ENCODE assay signal across 30 mouse cellular contexts in genomic region chr6:147127239-147127638, GRCm38 (mm10). TPM values are rescaled to one million over a fixed set of nuclear protein-coding genes. Genes with fewer than 3 reads are reported as not detected.
DNase-seq lines count a peak whose midpoint lies in the region; ATAC-seq and TF ChIP-seq lines count a peak whose summit lies in the region.
"Had no signal": no experiment of that assay in that cellular context is flagged by ENCODE, and none has a peak within 500 bp of the region (broad histone marks: within the 10 kb centered on the region; RNA-seq: fewer than 3 reads in every experiment).

No protein-coding gene starts in this region.

- no peak overlapping the region for H3K27ac ChIP-seq in forebrain, embryonic 15.5 days (replicated peaks)
- no peak overlapping the region for H3K27ac ChIP-seq in forebrain, embryonic 10.5 days
- no peak overlapping the region for H3K27ac ChIP-seq in heart, adult 2 months
- H3K27ac ChIP-seq in testis, adult 2 months (ENCODE audit: control insufficient read depth, insufficient read depth, low read depth, low read length), result no peak overlapping the region
- H3K27ac ChIP-seq in limb, embryonic 15.5 days, result peak overlapping the region; percentile 50; the same call in 1 of the 2 replicates
- no peak overlapping the region for H3K27ac ChIP-seq in layer of hippocampus, adult 2 months
- H3K27ac ChIP-seq: embryonic facial prominence, embryonic 10.5 days; embryonic facial prominence, embryonic 13.5 days; gastrocnemius, adult 2 months; heart, embryonic 10.5 days; heart, embryonic 13.5 days; hindbrain, embryonic 14.5 days; hindbrain, postnatal 0 days had no signal

- TF ChIP-seq EP300 in heart, adult 2 months (IDR thresholded peaks at IDR 0.05; ENCODE audit: insufficient read depth, low read depth, low read length), result no peak

- TF ChIP-seq CTCF in heart, adult 2 months (IDR thresholded peaks at IDR 0.05), result no peak
- no peak for TF ChIP-seq CTCF in testis, adult 2 months (IDR thresholded peaks at IDR 0.05; ENCODE audit: control insufficient read depth, insufficient read depth, insufficient replicate concordance, low read depth, low read length)
- TF ChIP-seq CTCF in layer of hippocampus, adult 2 months (conservative IDR thresholded peaks at IDR 0.05), result no peak

- H3K79me2 ChIP-seq in heart, adult 2 months (replicated peaks; ENCODE audit: control insufficient read depth, insufficient read depth, low read length), result no peaks in the 10 kb centered on the region

- ATAC-seq in forebrain, embryonic 15.5 days (replicated peaks), result 0 out of 2 replicates have a peak, but pooled peaks have one; percentile 46
- ATAC-seq in limb, embryonic 15.5 days (ENCODE audit: insufficient number of reproducible peaks, low FRiP score, low TSS enrichment, low read depth), result peak; percentile 58
- ATAC-seq: CD4-positive, CD25-positive, alpha-beta regulatory T cell, adult 4 months; hindbrain, postnatal 0 days; inflammation-experienced regulatory T-cells, adult 6 months; intestine, embryonic 16.5 days had no signal

- H3K27me3 ChIP-seq in forebrain, embryonic 15.5 days, result no peaks in the 10 kb centered on the region
- no peaks in the 10 kb centered on the region for H3K27me3 ChIP-seq in forebrain, embryonic 10.5 days (ENCODE audit: poor library complexity, severe bottlenecking)
- H3K27me3 ChIP-seq in heart, adult 2 months (ENCODE audit: control insufficient read depth, insufficient read depth, low read length), result no peaks in the 10 kb centered on the region
- H3K27me3 ChIP-seq in testis, adult 2 months (ENCODE audit: control insufficient read depth, insufficient read depth, low read length), result no peaks in the 10 kb centered on the region
- no peaks in the 10 kb centered on the region for H3K27me3 ChIP-seq in limb, embryonic 15.5 days
- H3K27me3 ChIP-seq: embryonic facial prominence, embryonic 13.5 days; heart, embryonic 13.5 days had no signal

- no peak overlapping the region for H3K4me3 ChIP-seq in forebrain, embryonic 15.5 days
- H3K4me3 ChIP-seq in forebrain, embryonic 10.5 days, result no peak overlapping the region
- no peak overlapping the region for H3K4me3 ChIP-seq in heart, adult 2 months
- peak overlapping the region; percentile 68 for H3K4me3 ChIP-seq in testis, adult 2 months (ENCODE audit: control insufficient read depth, low read depth, low read length)
- no peak overlapping the region for H3K4me3 ChIP-seq in limb, embryonic 15.5 days
- H3K4me3 ChIP-seq in layer of hippocampus, adult 2 months, result no peak overlapping the region
- H3K4me3 ChIP-seq: embryonic facial prominence, embryonic 10.5 days; embryonic facial prominence, embryonic 13.5 days; erythroblast, embryonic 14.5 days; gastrocnemius, adult 2 months; heart, embryonic 10.5 days; heart, embryonic 13.5 days had no signal

- no peaks in the 10 kb centered on the region for H3K4me1 ChIP-seq in forebrain, embryonic 15.5 days
- H3K4me1 ChIP-seq in forebrain, embryonic 10.5 days, result no peaks in the 10 kb centered on the region
- H3K4me1 ChIP-seq in heart, adult 2 months (ENCODE audit: control insufficient read depth, insufficient read depth, low read length), result no peaks in the 10 kb centered on the region
- H3K4me1 ChIP-seq in testis, adult 2 months (ENCODE audit: control insufficient read depth, insufficient read depth, low read length), result peaks cover 3% of the 10 kb centered on the region; the same call in 1 of the 2 replicates
- H3K4me1 ChIP-seq in limb, embryonic 15.5 days, result peaks cover 7% of the 10 kb centered on the region
- H3K4me1 ChIP-seq: embryonic facial prominence, embryonic 10.5 days; embryonic facial prominence, embryonic 13.5 days; heart, embryonic 10.5 days; heart, embryonic 13.5 days had no signal

- no peak for TF ChIP-seq POLR2A in heart, adult 2 months (IDR thresholded peaks at IDR 0.05; ENCODE audit: insufficient read depth, low read depth, low read length)
- TF ChIP-seq POLR2A in testis, adult 2 months (IDR thresholded peaks at IDR 0.05; ENCODE audit: control insufficient read depth, low read depth, low read length), result peak; percentile 27; the same call in 1 of the 2 replicates

- no peak overlapping the region for H3K9ac ChIP-seq in forebrain, embryonic 15.5 days (replicated peaks)
- no peak overlapping the region for H3K9ac ChIP-seq in heart, adult 2 months (ENCODE audit: low read depth, low read length)
- H3K9ac ChIP-seq in limb, embryonic 15.5 days, result no peak overlapping the region
- H3K9ac ChIP-seq: embryonic facial prominence, embryonic 13.5 days; heart, embryonic 13.5 days; hindbrain, embryonic 14.5 days had no signal

- intact Hi-C loops in heart, adult 2 months (cut with DNase I), result no loop called here

- 82% methylated on average over 10 of the region's 10 CpGs for WGBS in forebrain, embryonic 15.5 days
- WGBS in forebrain, embryonic 10.5 days, result 91% methylated on average over 10 of the region's 10 CpGs
- WGBS in heart, adult 2 months, result 90% methylated on average over 10 of the region's 10 CpGs
- 60% methylated on average over 10 of the region's 10 CpGs for WGBS in limb, embryonic 15.5 days

- no peak overlapping the region for H3K4me2 ChIP-seq in forebrain, embryonic 15.5 days (replicated peaks)
- H3K4me2 ChIP-seq in limb, embryonic 15.5 days, result no peak overlapping the region
- H3K4me2 ChIP-seq: embryonic facial prominence, embryonic 13.5 days; heart, embryonic 13.5 days; hindbrain, embryonic 14.5 days had no signal

- H3K36me3 ChIP-seq in forebrain, embryonic 15.5 days, result no peaks in the 10 kb centered on the region
- no peaks in the 10 kb centered on the region for H3K36me3 ChIP-seq in forebrain, embryonic 10.5 days (replicated peaks)
- H3K36me3 ChIP-seq in heart, adult 2 months (ENCODE audit: control insufficient read depth, insufficient read depth, low read length), result no peaks in the 10 kb centered on the region
- H3K36me3 ChIP-seq in testis, adult 2 months (ENCODE audit: control insufficient read depth, insufficient read depth, low read length), result no peaks in the 10 kb centered on the region
- H3K36me3 ChIP-seq in limb, embryonic 15.5 days, result no peaks in the 10 kb centered on the region
- H3K36me3 ChIP-seq: embryonic facial prominence, embryonic 10.5 days; embryonic facial prominence, embryonic 13.5 days; heart, embryonic 10.5 days; heart, embryonic 13.5 days had no signal

- no peaks in the 10 kb centered on the region for H3K9me3 ChIP-seq in forebrain, embryonic 15.5 days
- H3K9me3 ChIP-seq in forebrain, embryonic 10.5 days, result no peaks in the 10 kb centered on the region
- H3K9me3 ChIP-seq in limb, embryonic 15.5 days, result no peaks in the 10 kb centered on the region
- H3K9me3 ChIP-seq: embryonic facial prominence, embryonic 10.5 days; embryonic facial prominence, embryonic 13.5 days; heart, embryonic 10.5 days had no signal

- no peak for DNase-seq in forebrain, embryonic 10.5 days (ENCODE audit: extremely low spot score, low spot score)
- peak; percentile 75 for DNase-seq in heart, adult 11 months
- DNase-seq in heart, adult 2 months, result no peak
- no peak for DNase-seq in testis, postnatal 10 days (ENCODE audit: low spot score)
- no peak for DNase-seq in layer of hippocampus, adult 2 months (ENCODE audit: low spot score in 2 of 2)
- DNase-seq: adrenal gland, adult 2 months; adrenal gland, postnatal 14 days; cerebellum, adult 2 months; cerebellum, adult 9-11 months; cerebellum, postnatal 36 days; embryo, embryonic 11 days; gastrocnemius, adult 2 months; gastrocnemius, postnatal 14 days; heart, adult 18-20 months; heart, postnatal 14 days; heart, postnatal 4 days had no signal

RNA-seq across cellular contexts. Expression of gene Klhl42, which starts 36.1 kb away (rescaled TPM):
- polyA plus RNA-seq in forebrain, embryonic 15.5 days (2015; fragmentation: Nextera tagmentation; extraction: Ambion mirVana), result 6.0 and 6.4 TPM in 2 replicates
- 4.7 and 5.1 TPM in 2 replicates for polyA plus RNA-seq in forebrain, embryonic 10.5 days (2016; fragmentation: Nextera tagmentation; extraction: Ambion mirVana)
- total RNA-seq in heart, adult 2 months (2021), result 1 to 10 TPM; 4.7 to 5.8 TPM
- 4.0 and 5.1 TPM in 2 replicates for polyA plus RNA-seq in heart, adult 2 months (2012; rRNA removed)
- polyA plus RNA-seq in testis, adult 2 months (2012; rRNA removed), result 2.7 and 2.8 TPM in 2 replicates
- 7.6 and 8.3 TPM in 2 replicates for polyA plus RNA-seq in limb, embryonic 15.5 days (2015; fragmentation: Nextera tagmentation; extraction: Ambion mirVana)
- 10 to 100 TPM; 17.3 to 19.8 TPM for total RNA-seq in layer of hippocampus, adult 2 months (2021)

RNA-seq across cellular contexts. Expression of gene Mansc4, which starts 40.4 kb away (rescaled TPM):
- polyA plus RNA-seq in forebrain, embryonic 15.5 days (2015; fragmentation: Nextera tagmentation; extraction: Ambion mirVana), result 0.72 and 1.7 TPM in 2 replicates
- polyA plus RNA-seq in forebrain, embryonic 10.5 days (2016; fragmentation: Nextera tagmentation; extraction: Ambion mirVana), result 1.1 and 1.5 TPM in 2 replicates
- total RNA-seq in heart, adult 2 months (2021), result not detected
- not detected in 2 replicates for polyA plus RNA-seq in heart, adult 2 months (2012; rRNA removed)
- polyA plus RNA-seq in testis, adult 2 months (2012; rRNA removed), result 1.1 and 1.3 TPM in 2 replicates
- 0.77 and 0.82 TPM in 2 replicates for polyA plus RNA-seq in limb, embryonic 15.5 days (2015; fragmentation: Nextera tagmentation; extraction: Ambion mirVana)
- total RNA-seq in layer of hippocampus, adult 2 months (2021), result under 1 TPM in 1 of 2 experiments, not detected in 1; 0.77 TPM
- total RNA-seq: adrenal gland, adult 2 months; gastrocnemius, adult 2 months; heart, adult 18-20 months; heart, postnatal 14 days; heart, postnatal 4 days; MEL had no signal
- polyA plus RNA-seq: erythroblast, embryonic 14.5 days had no signal
